Mouse (Mus musculus): ENCODE results near the gene Abcg8. TPM values are rescaled to one million over a fixed set of nuclear protein-coding genes. Genes with fewer than 3 reads are reported as not detected.
A peak's percentile ranks its signal among the peaks of the same experiment; 100 is the strongest.

Gene Abcg8
- polyA plus RNA-seq, 1 experiment from 2014 or later: 0.11 TPM

DNA sequence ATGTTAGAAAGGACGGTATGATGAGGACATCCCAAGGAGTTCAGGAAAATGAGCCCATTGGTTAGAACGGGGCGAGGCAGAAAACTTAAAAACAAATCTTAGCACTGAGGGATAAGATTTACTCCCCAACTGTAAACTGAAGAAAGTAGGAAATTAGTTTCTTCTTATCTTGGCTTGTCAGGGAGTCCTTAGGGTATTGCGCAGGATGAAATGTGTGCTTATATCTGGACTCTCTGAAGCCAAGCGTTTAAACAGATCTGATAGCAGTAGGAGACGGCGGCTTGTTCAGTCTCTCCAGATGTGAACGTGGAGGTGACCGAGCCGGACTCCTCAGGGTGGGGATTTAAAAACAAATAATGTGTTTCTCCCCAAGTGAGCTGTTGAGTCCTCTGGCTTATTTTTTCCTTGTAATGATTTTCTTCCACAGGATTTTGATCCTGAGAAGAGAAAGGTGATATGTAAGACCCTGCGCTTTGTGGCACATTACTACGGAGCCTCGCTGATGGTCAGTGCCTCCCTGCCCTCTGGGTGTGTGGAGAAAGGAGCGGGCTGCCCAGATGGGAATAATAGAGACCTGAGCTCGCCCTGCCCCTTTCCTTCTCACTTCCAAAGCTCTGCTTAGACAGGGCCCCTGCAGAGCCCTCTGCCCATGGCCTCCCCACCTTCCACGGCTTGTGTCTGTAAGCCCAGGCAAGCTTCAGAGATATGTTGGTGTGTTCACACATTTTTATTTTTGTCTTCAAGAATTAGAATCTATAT is 31.6 kb upstream of the Abcg8 start:
- 37% methylated on average over 16 of the region's 16 CpGs for WGBS
- peak; percentile 36; the same call in 1 of the 2 replicates for ATAC-seq (ENCODE audit: insufficient number of reproducible peaks, insufficient read depth, low FRiP score, low TSS enrichment, low read depth)
- H3K4me2 ChIP-seq: no peak overlapping the region
- no peaks in the 10 kb centered on the region for H3K27me3 ChIP-seq
- H3K27ac ChIP-seq: 0 out of 2 replicates have a peak overlapping the region, but pooled peaks have one; percentile 59
- H3K9ac ChIP-seq (replicated peaks): no peak overlapping the region
- no peaks in the 10 kb centered on the region for H3K9me3 ChIP-seq
- H3K4me3 ChIP-seq (replicated peaks): no peak overlapping the region
- H3K36me3 ChIP-seq: peaks cover 3% of the 10 kb centered on the region; the same call in 1 of the 2 replicates
- peaks cover 29% of the 10 kb centered on the region for H3K4me1 ChIP-seq (replicated peaks)

DNA sequence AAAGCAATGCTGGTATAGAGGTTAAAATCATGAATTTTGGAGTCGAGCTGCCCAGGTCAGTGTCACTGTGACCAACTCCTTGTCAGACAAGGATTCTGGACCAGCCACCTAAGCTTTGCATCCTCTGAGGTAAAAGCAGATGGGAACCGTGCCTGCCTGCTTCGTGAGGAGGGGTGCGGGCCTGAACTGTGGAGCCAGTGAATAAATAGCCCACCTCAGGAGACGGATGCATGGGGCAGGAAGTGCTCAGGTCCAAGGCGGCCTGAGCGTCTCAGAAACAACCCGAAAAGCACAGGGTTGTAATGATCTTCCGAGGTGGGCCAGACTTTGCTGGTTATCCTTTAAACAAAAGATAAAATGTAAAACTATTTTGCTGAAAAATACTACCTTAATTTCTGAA is 31.0 kb upstream of the Abcg8 start:
- 0 out of 2 replicates have a peak overlapping the region, but pooled peaks have one; percentile 23 for H3K27ac ChIP-seq

DNA sequence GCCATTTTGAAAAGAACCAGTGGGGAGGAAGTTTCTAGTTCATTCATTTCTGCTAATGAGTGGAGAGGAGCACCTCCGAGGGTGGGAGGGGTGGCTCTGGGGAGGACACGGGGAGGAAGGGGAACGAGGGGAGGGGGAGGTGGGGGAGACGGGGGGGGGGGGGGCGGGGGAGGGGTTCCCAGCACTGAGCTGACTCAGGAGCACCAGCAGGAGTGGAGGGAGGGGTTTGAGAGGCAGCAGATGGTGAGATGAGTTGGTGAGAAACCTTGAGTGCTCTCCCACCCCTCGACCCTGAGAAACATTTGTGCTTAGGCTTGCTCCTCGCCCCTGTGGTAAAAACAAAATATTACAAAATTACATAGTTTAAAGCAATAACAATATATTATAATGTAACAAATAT is 30.2 kb upstream of the Abcg8 start:
- H3K4me1 ChIP-seq (replicated peaks): peaks cover 24% of the 10 kb centered on the region
- no peak for ATAC-seq (ENCODE audit: insufficient number of reproducible peaks, insufficient read depth, low FRiP score, low TSS enrichment, low read depth)
- H3K4me3 ChIP-seq (replicated peaks): no peak overlapping the region
- 14% methylated on average over 5 of the region's 7 CpGs for WGBS
- no peak overlapping the region for H3K9ac ChIP-seq (replicated peaks)
- H3K27me3 ChIP-seq: no peaks in the 10 kb centered on the region
- H3K27ac ChIP-seq: no peak overlapping the region
- H3K36me3 ChIP-seq: peaks cover 6% of the 10 kb centered on the region; the same call in 1 of the 2 replicates
- no peaks in the 10 kb centered on the region for H3K9me3 ChIP-seq
- H3K4me2 ChIP-seq: no peak overlapping the region

More for the DNA sequence above, 31.0 kb upstream of the Abcg8 start:
- no peak overlapping the region for H3K9ac ChIP-seq (replicated peaks)
- no peaks in the 10 kb centered on the region for H3K9me3 ChIP-seq
- ATAC-seq (ENCODE audit: insufficient number of reproducible peaks, insufficient read depth, low FRiP score, low TSS enrichment, low read depth): no peak
- no peak overlapping the region for H3K4me3 ChIP-seq (replicated peaks)
- H3K36me3 ChIP-seq: peaks cover 4% of the 10 kb centered on the region; the same call in 1 of the 2 replicates
- no peak overlapping the region for H3K4me2 ChIP-seq
- peaks cover 25% of the 10 kb centered on the region for H3K4me1 ChIP-seq (replicated peaks)
- 20% methylated on average over 9 of the region's 9 CpGs for WGBS
- no peaks in the 10 kb centered on the region for H3K27me3 ChIP-seq

DNA sequence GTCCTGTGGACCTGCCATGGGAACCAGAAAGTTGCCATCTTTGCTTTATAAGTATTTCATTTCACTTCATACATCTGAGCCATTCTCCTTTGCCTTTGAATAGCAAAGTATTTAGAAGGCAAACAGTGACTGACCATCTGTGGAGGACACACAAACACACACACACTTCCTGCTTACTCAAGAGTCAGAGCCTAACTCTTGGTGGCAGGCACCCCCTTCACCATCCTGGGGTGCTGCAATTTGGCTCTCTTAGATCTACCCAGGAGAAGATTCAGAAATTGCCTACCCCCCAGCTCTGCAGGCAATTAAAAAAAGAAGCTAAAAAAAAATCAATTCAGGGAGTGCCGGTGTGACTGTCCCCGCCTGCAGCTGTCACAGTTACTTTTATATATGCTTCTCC is 29.6 kb upstream of the Abcg8 start:
- H3K4me1 ChIP-seq (replicated peaks): peaks cover 24% of the 10 kb centered on the region
- no peak overlapping the region for H3K4me3 ChIP-seq (replicated peaks)
- no peak for ATAC-seq (ENCODE audit: insufficient number of reproducible peaks, insufficient read depth, low FRiP score, low TSS enrichment, low read depth)
- H3K9ac ChIP-seq (replicated peaks): no peak overlapping the region
- no peak overlapping the region for H3K27ac ChIP-seq
- H3K36me3 ChIP-seq: peaks cover 5% of the 10 kb centered on the region; the same call in 1 of the 2 replicates
- 59% methylated on average over 2 of the region's 2 CpGs for WGBS
- no peaks in the 10 kb centered on the region for H3K27me3 ChIP-seq
- H3K4me2 ChIP-seq: no peak overlapping the region
- no peaks in the 10 kb centered on the region for H3K9me3 ChIP-seq

DNA sequence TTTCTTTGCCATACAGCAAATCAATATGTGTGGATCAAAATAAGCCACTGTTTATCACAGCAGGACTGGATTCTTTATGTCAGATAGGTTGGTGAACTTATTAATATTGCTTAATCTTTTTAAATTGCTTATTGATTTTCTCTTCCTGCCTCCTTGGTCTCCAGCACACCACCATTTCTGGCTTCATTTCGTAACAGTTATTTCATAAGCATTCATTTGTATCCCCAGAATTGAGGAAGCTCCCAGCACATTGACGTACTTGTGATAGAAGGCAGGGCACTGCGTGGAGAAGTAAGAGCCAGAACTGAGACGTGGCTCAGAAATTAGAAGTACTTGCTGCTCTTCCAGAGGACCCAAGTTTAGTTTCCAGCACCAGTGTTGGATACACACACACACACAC is 28.5 kb upstream of the Abcg8 start:
- Histone ChIP-seq H3K4me2 (no peak overlapping the region), H3K9me3 (no peaks in the 10 kb centered on the region), H3K36me3 (peaks cover 5% of the 10 kb centered on the region; the same call in 1 of the 2 replicates), H3K9ac (replicated peaks) (no peak overlapping the region), H3K27me3 (no peaks in the 10 kb centered on the region), H3K4me3 (replicated peaks) (no peak overlapping the region), H3K27ac (no peak overlapping the region), H3K4me1 (replicated peaks) (peaks cover 24% of the 10 kb centered on the region)
- no peak for ATAC-seq (ENCODE audit: insufficient number of reproducible peaks, insufficient read depth, low FRiP score, low TSS enrichment, low read depth)
- 88% methylated on average over 4 of the region's 4 CpGs for WGBS

DNA sequence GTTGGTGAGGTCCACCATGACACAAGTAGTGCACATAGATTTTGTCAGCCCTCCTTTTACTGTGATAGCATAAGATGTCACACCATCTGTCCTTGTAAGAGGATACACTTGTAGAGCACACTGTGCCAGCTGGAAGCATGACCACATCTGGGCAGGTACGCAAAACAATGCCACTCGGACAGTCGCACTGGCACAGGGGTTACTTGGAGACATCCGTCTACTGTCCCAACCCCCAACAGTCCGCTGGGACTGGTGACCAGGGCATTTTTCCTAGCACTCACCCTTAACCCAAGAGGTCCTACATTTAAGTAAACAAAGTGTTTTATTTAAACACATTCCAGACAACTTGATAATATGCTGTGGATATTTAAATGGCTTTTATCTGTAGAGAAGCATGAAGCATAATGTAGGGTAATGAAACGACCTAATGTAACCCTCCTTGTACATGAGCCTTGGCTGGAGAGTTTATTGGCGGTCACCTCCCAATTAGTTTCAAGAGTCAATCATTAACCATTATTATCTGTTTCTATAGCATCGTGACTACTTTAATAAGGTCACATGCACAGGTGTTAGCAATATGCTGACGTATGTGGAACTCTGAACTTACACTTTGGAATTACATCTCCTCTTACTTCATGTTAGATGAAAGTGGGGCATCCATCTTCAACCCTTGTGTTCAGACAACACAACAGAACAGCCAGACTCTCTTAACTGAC is 25.6 kb upstream of the Abcg8 start:
- H3K4me2 ChIP-seq: no peak overlapping the region
- WGBS: 85% methylated on average over 9 of the region's 9 CpGs
- no peak overlapping the region for H3K4me3 ChIP-seq (replicated peaks)
- peaks cover 5% of the 10 kb centered on the region; the same call in 1 of the 2 replicates for H3K36me3 ChIP-seq
- no peaks in the 10 kb centered on the region for H3K9me3 ChIP-seq
- H3K27ac ChIP-seq: no peak overlapping the region
- ATAC-seq (ENCODE audit: insufficient number of reproducible peaks, insufficient read depth, low FRiP score, low TSS enrichment, low read depth): no peak
- H3K9ac ChIP-seq (replicated peaks): no peak overlapping the region
- H3K27me3 ChIP-seq: no peaks in the 10 kb centered on the region
- peaks cover 6% of the 10 kb centered on the region for H3K4me1 ChIP-seq (replicated peaks)

DNA sequence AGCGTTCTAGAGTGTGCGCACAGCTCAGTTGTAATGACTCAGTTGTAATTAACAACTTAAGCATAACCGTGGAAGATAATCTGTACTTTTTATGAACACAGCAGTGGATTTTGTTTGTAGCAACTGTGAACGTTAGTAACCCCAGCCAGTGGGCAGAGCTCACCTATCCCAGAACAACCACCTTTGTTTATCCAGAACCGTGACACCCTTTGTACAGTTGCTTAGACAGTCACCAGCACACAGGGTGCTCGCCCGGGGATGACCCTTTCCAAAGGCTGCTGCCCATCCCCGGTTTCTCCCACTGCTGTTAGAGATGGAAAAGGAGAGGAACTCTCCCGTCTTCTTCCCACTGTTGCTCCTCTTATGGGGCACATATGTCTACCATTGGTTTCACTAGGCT is 22.6 kb upstream of the Abcg8 start:
- Histone ChIP-seq H3K4me3 (replicated peaks) (no peak overlapping the region), H3K36me3 (peaks cover 5% of the 10 kb centered on the region; the same call in 1 of the 2 replicates), H3K27me3 (no peaks in the 10 kb centered on the region), H3K9ac (replicated peaks) (no peak overlapping the region), H3K27ac (no peak overlapping the region), H3K9me3 (no peaks in the 10 kb centered on the region), H3K4me1 (replicated peaks) (peaks cover 14% of the 10 kb centered on the region), H3K4me2 (no peak overlapping the region)
- ATAC-seq (ENCODE audit: insufficient number of reproducible peaks, insufficient read depth, low FRiP score, low TSS enrichment, low read depth): no peak
- WGBS: 89% methylated on average over 9 of the region's 9 CpGs

DNA sequence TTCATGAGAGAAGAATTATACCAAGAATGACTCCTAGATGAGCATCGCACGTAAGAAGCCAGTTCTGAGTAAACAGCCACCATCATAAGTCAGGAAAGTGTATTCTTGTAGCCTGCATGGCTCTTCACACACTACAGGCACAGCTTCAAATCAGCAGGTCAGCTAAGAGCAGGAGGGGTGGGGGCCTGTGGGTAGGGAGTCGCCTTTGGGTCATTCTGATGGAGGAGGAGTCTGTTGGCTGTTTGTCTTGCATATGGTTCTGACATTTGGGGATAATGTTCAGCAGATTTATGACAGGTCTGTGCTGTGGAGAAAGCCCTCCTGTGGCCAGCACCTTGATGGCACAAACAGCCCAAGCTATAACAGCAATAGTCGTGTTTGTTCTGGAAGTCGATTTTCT is 19.9 kb upstream of the Abcg8 start:
- no peaks in the 10 kb centered on the region for H3K36me3 ChIP-seq
- H3K9ac ChIP-seq (replicated peaks): no peak overlapping the region
- peaks cover 14% of the 10 kb centered on the region for H3K4me1 ChIP-seq (replicated peaks)
- H3K9me3 ChIP-seq: no peaks in the 10 kb centered on the region
- no peaks in the 10 kb centered on the region for H3K27me3 ChIP-seq
- no peak for ATAC-seq (ENCODE audit: insufficient number of reproducible peaks, insufficient read depth, low FRiP score, low TSS enrichment, low read depth)
- H3K4me3 ChIP-seq (replicated peaks): no peak overlapping the region
- WGBS: 68% methylated on average over 5 of the region's 5 CpGs
- H3K4me2 ChIP-seq: no peak overlapping the region
- H3K27ac ChIP-seq: no peak overlapping the region

DNA sequence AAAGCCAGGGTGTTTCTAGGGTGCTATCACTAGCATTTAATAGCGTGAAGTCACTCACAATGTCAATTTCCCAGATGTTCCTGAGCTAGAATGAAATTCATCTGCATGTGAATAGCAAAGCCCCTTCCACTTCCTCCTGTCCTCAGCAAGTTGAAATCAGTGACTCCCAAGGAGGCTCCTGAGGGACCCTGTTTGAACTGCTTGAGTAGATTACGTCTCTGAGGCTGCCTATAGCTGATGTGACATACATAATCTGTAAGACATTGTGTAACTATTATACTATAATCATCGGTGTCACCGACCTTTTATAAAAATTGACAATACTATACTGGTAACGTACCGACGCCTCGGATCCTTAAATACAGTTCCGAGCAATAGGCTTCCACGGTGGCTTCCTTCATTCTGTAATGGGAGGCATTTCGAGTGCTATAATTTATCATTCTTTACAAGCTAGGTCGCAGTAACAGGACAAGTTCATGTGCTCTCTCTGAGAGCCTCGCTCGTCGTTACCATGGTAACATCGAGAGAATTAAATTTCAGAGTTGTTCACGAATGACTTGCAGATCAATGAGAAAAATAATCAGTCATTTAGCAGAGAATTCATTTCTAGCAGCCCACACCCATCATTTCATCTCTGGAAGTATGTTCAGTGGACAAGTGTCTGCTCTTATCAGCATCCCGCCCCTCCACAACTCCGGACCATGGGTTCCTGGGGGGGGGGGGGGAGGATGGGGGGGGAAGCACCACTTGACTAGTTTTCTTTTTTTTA is 19.3 kb upstream of the Abcg8 start:
- peaks cover 14% of the 10 kb centered on the region for H3K4me1 ChIP-seq (replicated peaks)
- no peak overlapping the region for H3K9ac ChIP-seq (replicated peaks)
- no peak for ATAC-seq (ENCODE audit: insufficient number of reproducible peaks, insufficient read depth, low FRiP score, low TSS enrichment, low read depth)
- no peak overlapping the region for H3K4me3 ChIP-seq (replicated peaks)
- H3K4me2 ChIP-seq: no peak overlapping the region
- no peaks in the 10 kb centered on the region for H3K9me3 ChIP-seq
- H3K27me3 ChIP-seq: no peaks in the 10 kb centered on the region
- H3K27ac ChIP-seq: no peak overlapping the region
- WGBS: 72% methylated on average over 19 of the region's 19 CpGs
- no peaks in the 10 kb centered on the region for H3K36me3 ChIP-seq

DNA sequence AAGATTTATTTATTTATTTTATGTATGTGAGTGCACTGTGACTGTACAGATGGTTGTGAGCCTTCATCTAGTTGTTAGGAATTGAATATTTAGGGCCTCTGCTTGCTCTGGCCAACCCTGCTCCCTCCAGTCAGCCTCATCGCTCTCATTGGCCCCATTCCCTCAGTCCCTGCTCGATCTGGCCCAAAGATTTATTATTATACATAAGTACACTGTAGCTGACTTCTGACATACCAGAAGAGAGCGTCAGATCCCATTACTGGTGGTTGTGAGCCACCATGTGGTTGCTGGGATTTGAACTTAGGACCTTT is 18.7 kb upstream of the Abcg8 start:
- H3K4me2 ChIP-seq: no peak overlapping the region
- no peak overlapping the region for H3K9ac ChIP-seq (replicated peaks)
- H3K27ac ChIP-seq: no peak overlapping the region
- 77% methylated on average over 3 of the region's 3 CpGs for WGBS
- no peaks in the 10 kb centered on the region for H3K36me3 ChIP-seq
- ATAC-seq (ENCODE audit: insufficient number of reproducible peaks, insufficient read depth, low FRiP score, low TSS enrichment, low read depth): no peak
- H3K9me3 ChIP-seq: no peaks in the 10 kb centered on the region
- no peaks in the 10 kb centered on the region for H3K27me3 ChIP-seq
- peaks cover 14% of the 10 kb centered on the region for H3K4me1 ChIP-seq (replicated peaks)
- H3K4me3 ChIP-seq (replicated peaks): no peak overlapping the region

DNA sequence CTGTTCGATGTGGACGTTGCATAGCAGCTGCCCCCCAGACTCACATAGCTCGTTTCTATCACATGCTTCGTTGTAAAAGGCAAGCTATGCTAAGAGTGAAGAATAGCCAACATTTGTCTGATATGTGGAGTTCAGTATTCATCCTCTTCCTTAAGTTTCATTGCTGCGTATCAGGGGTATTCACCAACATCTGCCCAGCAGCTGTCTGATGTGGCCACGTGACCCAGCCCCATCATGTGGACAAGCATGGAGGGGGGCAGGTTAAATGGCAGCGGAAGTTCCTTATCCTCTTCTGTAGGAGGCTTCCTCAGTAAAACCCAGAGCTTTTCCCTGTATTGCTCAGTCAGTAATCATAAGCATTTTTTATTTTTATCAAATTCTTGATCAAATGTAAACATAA is 18.3 kb upstream of the Abcg8 start:
- H3K36me3 ChIP-seq: no peaks in the 10 kb centered on the region
- ATAC-seq (ENCODE audit: insufficient number of reproducible peaks, insufficient read depth, low FRiP score, low TSS enrichment, low read depth): no peak
- no peak overlapping the region for H3K9ac ChIP-seq (replicated peaks)
- no peak overlapping the region for H3K27ac ChIP-seq
- 63% methylated on average over 7 of the region's 7 CpGs for WGBS
- H3K4me3 ChIP-seq (replicated peaks): no peak overlapping the region
- peaks cover 14% of the 10 kb centered on the region for H3K4me1 ChIP-seq (replicated peaks)
- H3K27me3 ChIP-seq: no peaks in the 10 kb centered on the region
- no peak overlapping the region for H3K4me2 ChIP-seq
- H3K9me3 ChIP-seq: no peaks in the 10 kb centered on the region

Data from limb, embryonic 12.5 days (tissue).